Comparison of ENCODE assay signal across 1 mouse cellular context in the genomic region with DNA sequence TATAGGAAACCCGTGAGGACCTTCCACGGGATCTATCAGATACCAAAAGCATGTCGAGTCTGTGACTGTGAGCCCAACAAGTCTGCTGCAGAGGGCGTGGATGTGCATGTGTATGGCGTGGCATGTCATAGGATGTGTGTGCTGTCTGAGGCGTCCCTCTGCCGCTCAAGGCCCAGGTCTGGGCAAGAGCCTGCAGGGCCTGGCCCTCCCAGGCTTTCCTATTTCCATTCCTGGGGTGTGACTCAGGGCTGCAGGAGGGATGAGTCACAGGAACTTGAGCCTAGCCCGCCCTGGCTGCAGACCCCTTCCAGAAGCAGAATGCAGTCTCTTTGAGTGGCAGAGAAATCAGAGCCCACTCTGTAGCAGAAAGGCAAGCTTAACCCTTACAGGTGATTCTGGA.
TF ChIP-seq lines count a peak whose summit lies in the region.

No protein-coding gene starts in this region.

TF ChIP-seq in MEL, 35 proteins besides CTCF, POLR2A, EP300 and RAD21:
- TF ChIP-seq MYB (IDR thresholded peaks at IDR 0.05; ENCODE audit: low read depth, low read length): no peak
- peak; percentile 42; the same call in 1 of the 2 replicates for TF ChIP-seq ZNF384 (IDR thresholded peaks at IDR 0.05; ENCODE audit: low read depth, low read length)
- TF ChIP-seq TBP (IDR thresholded peaks at IDR 0.05; ENCODE audit: low read depth, low read length): no peak
